Mouse (Mus musculus) liver, embryonic 13.5 days (tissue): ENCODE results near the gene Kpna7. TPM values are rescaled to one million over a fixed set of nuclear protein-coding genes. Genes with fewer than 3 reads are reported as not detected.

ENCODE experiments used
- ATAC-seq: fragments of 200-750 bp; cut with Nextera tagmentation; 2 replicates; pipeline ENCODE4 v1.8.0; 2017; ENCODE audit warnings: low read depth, mild to moderate bottlenecking, moderate number of reproducible peaks, moderate library complexity
- DNase-seq: peaks from one replicate; pipeline ENCODE4 v3.0.0; 2022
- H3K27ac ChIP-seq: fragments of 300-500 bp; sonication (generic); 2 replicates; pipeline ENCODE4 v1.5.1; 2015; ENCODE audit warnings: moderate library complexity, mild to moderate bottlenecking, inconsistent platforms
- H3K27me3 ChIP-seq: fragments of 300-500 bp; sonication (generic); 2 replicates; pipeline ENCODE4 v1.6.1; 2015; ENCODE audit warnings: mild to moderate bottlenecking, inconsistent platforms
- H3K36me3 ChIP-seq: fragments of 300-500 bp; sonication (generic); 2 replicates; pipeline ENCODE4 v1.6.1; 2015; ENCODE audit warnings: mild to moderate bottlenecking, inconsistent platforms
- H3K4me1 ChIP-seq: fragments of 300-500 bp; sonication (generic); replicated peaks from 2 replicates; pipeline ENCODE4 v1.6.1; 2015; ENCODE audit warnings: inconsistent platforms
- H3K4me2 ChIP-seq: fragments of 300-500 bp; sonication (generic); 2 replicates; pipeline ENCODE4 v1.6.1; 2015; ENCODE audit warnings: inconsistent platforms, mild to moderate bottlenecking, moderate library complexity
- H3K4me3 ChIP-seq: fragments of 300-500 bp; sonication (generic); replicated peaks from 2 replicates; pipeline ENCODE4 v1.5.1; 2015; ENCODE audit warnings: mild to moderate bottlenecking, inconsistent platforms
- H3K9ac ChIP-seq: fragments of 300-500 bp; sonication (generic); 2 replicates; pipeline ENCODE4 v1.6.1; 2015; ENCODE audit warnings: mild to moderate bottlenecking, inconsistent platforms
- H3K9me3 ChIP-seq: fragments of 300-500 bp; sonication (generic); replicated peaks from 2 replicates; pipeline ENCODE4 v1.6.1; 2016; ENCODE audit warnings: inconsistent platforms
- WGBS: fragments of 180-500 bp; shearing (Covaris S2); methylation state at CpG from one replicate; pipeline ENCODE4 v1.1.7; 2015; ENCODE audit not compliant: insufficient replicate concordance; 5-methylcytosine and 5-hydroxymethylcytosine counted together
- polyA plus RNA-seq: library from polyadenylated mRNA; unstranded; fragments of >200 nt; fragmentation: Nextera tagmentation; extraction: Ambion mirVana; gene quantifications from 2 replicates; pipeline ENCODE4 v1.2.1, GENCODE M21; 2015

Gene Kpna7
- polyA plus RNA-seq, 1 experiment from 2014 or later: 0.06 TPM

DNA sequence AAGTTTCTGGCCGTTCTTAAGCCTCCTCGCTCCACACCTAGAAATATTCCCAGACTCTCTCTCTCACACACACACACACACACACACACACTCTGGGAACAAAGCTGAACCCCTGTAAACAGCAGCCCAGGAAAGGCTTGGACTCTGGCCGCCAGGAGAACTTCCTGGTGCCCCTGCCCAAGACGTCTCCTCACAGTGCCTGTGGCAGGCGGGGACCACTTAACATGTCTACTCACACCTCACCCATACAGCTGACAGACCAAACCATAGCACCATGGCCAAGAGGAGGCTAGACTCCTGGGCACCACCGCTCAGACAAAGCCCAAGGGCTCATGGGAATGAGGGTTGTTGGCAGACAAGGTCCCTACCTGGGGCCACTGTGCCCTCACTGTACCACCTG, 140.5 kb downstream of the Kpna7 start:
- Histone ChIP-seq H3K9me3 (no peaks in the 10 kb centered on the region), H3K4me1 (no peaks in the 10 kb centered on the region; the same call in 1 of the 2 replicates), H3K27me3 (no peaks in the 10 kb centered on the region), H3K4me3 (no peak overlapping the region), H3K4me2 (no peak overlapping the region), H3K9ac (no peak overlapping the region), H3K27ac (no peak overlapping the region), H3K36me3 (no peaks in the 10 kb centered on the region)
- WGBS: 54% methylated on average over 6 of the region's 6 CpGs
- DNase-seq: no peak
- ATAC-seq: no peak

DNA sequence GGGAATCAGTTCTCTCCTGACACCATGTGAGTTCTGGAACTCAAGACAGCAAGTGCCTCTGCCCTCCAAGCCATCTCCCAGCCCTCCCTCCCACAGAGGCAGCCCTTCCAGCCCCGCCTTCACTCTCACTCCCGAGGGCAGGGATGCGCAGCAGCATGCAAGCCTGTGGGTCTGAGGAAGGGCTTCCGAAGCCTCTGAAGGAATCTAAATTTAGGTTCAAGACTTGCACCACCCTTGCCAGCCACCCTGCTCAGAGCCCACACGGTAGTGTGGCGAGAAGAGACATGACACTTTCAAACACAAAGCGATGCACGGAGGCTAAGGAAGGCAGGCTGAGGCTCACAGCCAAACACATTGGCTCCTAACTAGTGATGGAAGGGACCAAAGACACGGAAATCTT, 141.4 kb downstream of the Kpna7 start:
- Histone ChIP-seq H3K36me3 (no peaks in the 10 kb centered on the region), H3K27me3 (no peaks in the 10 kb centered on the region), H3K27ac (no peak overlapping the region), H3K4me1 (no peaks in the 10 kb centered on the region), H3K9ac (no peak overlapping the region), H3K4me2 (no peak overlapping the region), H3K4me3 (no peak overlapping the region), H3K9me3 (no peaks in the 10 kb centered on the region)
- WGBS: 70% methylated on average over 9 of the region's 9 CpGs
- ATAC-seq (no peak), DNase-seq (no peak)

DNA sequence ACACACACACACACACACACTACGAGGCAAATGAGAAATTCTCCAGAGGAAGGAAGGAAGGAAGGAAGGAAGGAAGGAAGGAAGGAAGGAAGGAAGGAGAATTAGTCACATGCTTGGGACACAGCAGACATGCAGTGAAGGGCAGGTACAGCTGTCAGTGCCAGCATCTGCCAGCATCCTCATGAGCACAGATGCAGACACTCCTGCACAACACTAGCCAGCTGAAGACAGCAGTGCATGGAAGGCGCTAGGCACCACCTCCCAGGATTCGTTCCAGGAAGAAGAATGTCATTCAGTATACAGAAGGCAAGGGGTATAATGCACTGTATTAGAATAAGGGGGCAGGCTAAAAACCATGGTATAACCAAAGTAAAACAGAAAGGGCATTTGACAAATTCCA, 142.9 kb downstream of the Kpna7 start:
- no peaks in the 10 kb centered on the region for H3K36me3 ChIP-seq
- no peaks in the 10 kb centered on the region for H3K27me3 ChIP-seq
- WGBS: 68% methylated on average over 3 of the region's 3 CpGs
- no peak overlapping the region for H3K4me3 ChIP-seq
- H3K9ac ChIP-seq: no peak overlapping the region
- H3K27ac ChIP-seq: no peak overlapping the region
- DNase-seq: no peak
- ATAC-seq: no peak
- no peaks in the 10 kb centered on the region for H3K4me1 ChIP-seq
- H3K4me2 ChIP-seq: no peak overlapping the region
- H3K9me3 ChIP-seq: no peaks in the 10 kb centered on the region

DNA sequence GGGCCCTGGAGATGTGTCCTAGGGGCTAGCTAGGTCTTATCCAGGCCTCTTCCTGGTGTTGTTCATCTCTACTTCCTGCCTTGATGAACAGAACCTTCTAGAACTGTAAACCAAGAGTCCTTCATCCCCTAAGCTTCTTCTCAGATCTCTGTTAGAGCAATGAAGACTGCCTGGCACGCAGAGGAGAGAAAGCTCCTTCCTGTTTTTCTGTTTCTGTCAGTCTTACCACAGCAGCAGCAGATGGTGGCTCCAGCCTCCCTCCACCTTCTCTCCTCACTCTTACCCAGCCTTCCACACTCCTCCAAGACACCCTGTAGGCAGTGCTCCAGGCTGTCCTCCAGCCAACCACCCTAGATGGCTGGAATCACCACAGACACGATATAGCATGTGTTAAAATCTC, 146.5 kb downstream of the Kpna7 start:
- no peak for DNase-seq
- H3K27me3 ChIP-seq: no peaks in the 10 kb centered on the region
- peaks cover 13% of the 10 kb centered on the region for H3K4me1 ChIP-seq
- H3K36me3 ChIP-seq: no peaks in the 10 kb centered on the region
- H3K4me2 ChIP-seq: no peak overlapping the region
- WGBS: 29% methylated on average over 2 of the region's 2 CpGs
- no peak overlapping the region for H3K27ac ChIP-seq
- no peaks in the 10 kb centered on the region for H3K9me3 ChIP-seq
- ATAC-seq: no peak
- no peak overlapping the region for H3K9ac ChIP-seq
- H3K4me3 ChIP-seq: no peak overlapping the region

Other genes starting within 250 kb of the Kpna7 start
- gene Smurf1, start 118.2 kb downstream of the Kpna7 start, polyA plus RNA-seq: 2.0 and 2.1 TPM in 2 replicates
- gene Gm4871, start 51.3 kb downstream of the Kpna7 start, polyA plus RNA-seq: not detected in 2 replicates
- not detected in 2 replicates for gene 1700018F24Rik, start 41.0 kb downstream of the Kpna7 start, polyA plus RNA-seq
- 65.3 and 65.8 TPM in 2 replicates for gene Arpc1a, start 200 bp downstream of the Kpna7 start, polyA plus RNA-seq
- gene Arpc1b, start 30.2 kb upstream of the Kpna7 start, polyA plus RNA-seq: 158 and 163 TPM in 2 replicates
- gene Pdap1, start 56.2 kb upstream of the Kpna7 start, polyA plus RNA-seq: 69.5 and 90.7 TPM in 2 replicates
- 164 and 177 TPM in 2 replicates for gene Bud31, start 56.3 kb upstream of the Kpna7 start, polyA plus RNA-seq
- gene Ptcd1, start 83.1 kb upstream of the Kpna7 start, polyA plus RNA-seq: 8.6 and 9.4 TPM in 2 replicates
- 32.4 and 34.7 TPM in 2 replicates for gene Cpsf4, start 83.2 kb upstream of the Kpna7 start, polyA plus RNA-seq
- 566 and 569 TPM in 2 replicates for gene Atp5j2, start 108.0 kb upstream of the Kpna7 start, polyA plus RNA-seq
- gene Zkscan14, start 117.8 kb upstream of the Kpna7 start, polyA plus RNA-seq: 5.9 and 6.0 TPM in 2 replicates
- gene Zkscan5, start 120.5 kb upstream of the Kpna7 start, polyA plus RNA-seq: 3.7 and 4.3 TPM in 2 replicates
- 18.6 and 21.8 TPM in 2 replicates for gene Zfp655, start 147.7 kb upstream of the Kpna7 start, polyA plus RNA-seq
- gene Zscan25, start 196.5 kb upstream of the Kpna7 start, polyA plus RNA-seq: 0.10 and 0.18 TPM in 2 replicates